Mouse (Mus musculus) kidney, postnatal 0 days (tissue): ENCODE data around the gene Dusp10. TPM values are rescaled to one million over a fixed set of nuclear protein-coding genes. Genes with fewer than 3 reads are reported as not detected.

Source experiments
- ATAC-seq: fragments of 200-750 bp; cut with Nextera tagmentation; replicated peaks from 2 replicates; pipeline ENCODE4 v1.8.0; 2017; ENCODE audit warnings: low read depth, moderate number of reproducible peaks, moderate TSS enrichment, moderate library complexity; ENCODE audit not compliant: low FRiP score
- DNase-seq: peaks from one replicate; pipeline ENCODE4 v3.0.0-alpha.2; 2016; ENCODE audit warnings: low spot score
- H3K27ac ChIP-seq: fragments of 300-500 bp; sonication (generic); 2 replicates; pipeline ENCODE4 v1.5.1; 2014; ENCODE audit warnings: mild to moderate bottlenecking
- H3K27me3 ChIP-seq: fragments of 300-500 bp; sonication (generic); 2 replicates; pipeline ENCODE4 v1.6.1; 2014; ENCODE audit warnings: low read length, mixed read lengths; ENCODE audit not compliant: insufficient read depth
- H3K36me3 ChIP-seq: fragments of 300-500 bp; sonication (generic); 2 replicates; pipeline ENCODE4 v1.6.1; 2014; ENCODE audit warnings: low read length, mixed read lengths; ENCODE audit not compliant: insufficient read depth
- H3K4me1 ChIP-seq: fragments of 300-500 bp; sonication (generic); replicated peaks from 2 replicates; pipeline ENCODE4 v1.6.1; 2014; ENCODE audit warnings: antibody characterized with exemption, low read length, mixed read lengths; ENCODE audit not compliant: insufficient read depth
- H3K4me2 ChIP-seq: fragments of 300-500 bp; sonication (generic); 2 replicates; pipeline ENCODE4 v1.6.1; 2014; ENCODE audit warnings: mild to moderate bottlenecking, low read length, moderate library complexity, mixed read lengths
- H3K4me3 ChIP-seq: fragments of 300-500 bp; sonication (generic); replicated peaks from 2 replicates; pipeline ENCODE4 v1.5.1; 2014; ENCODE audit warnings: low read depth, low read length
- H3K9ac ChIP-seq: fragments of 300-500 bp; sonication (generic); 2 replicates; pipeline ENCODE4 v1.6.1; 2014; ENCODE audit warnings: low read depth, low read length
- H3K9me3 ChIP-seq: fragments of 300-500 bp; sonication (generic); replicated peaks from 2 replicates; pipeline ENCODE4 v1.6.1; 2016; ENCODE audit warnings: low read length, inconsistent platforms, mixed read lengths
- CTCF ChIP-seq: IDR thresholded peaks from 2 replicates; pipeline ENCODE4 v1.5.1; 2016; ENCODE audit warnings: antibody characterized with exemption, low read depth, mild to moderate bottlenecking, moderate library complexity
- WGBS: fragments of 180-500 bp; shearing (Covaris S2); extraction: QIAGEN DNeasy Blood & Tissue Kit; methylation state at CpG from one replicate; pipeline ENCODE4 v1.1.7; 2014; 5-methylcytosine and 5-hydroxymethylcytosine counted together
- polyA plus RNA-seq: library from polyadenylated mRNA; unstranded; fragments of >200 nt; fragmentation: Nextera tagmentation; extraction: Ambion mirVana; gene quantifications from 2 replicates; pipeline ENCODE4 v1.2.1, GENCODE M21; 2015

The Dusp10 gene
- polyA plus RNA-seq, 1 experiment from 2014 or later = 3.1 TPM

GRCm38 (mm10) chr1:183997207-183997606, 15.9 kb upstream of the Dusp10 start:
- Histone ChIP-seq H3K36me3 (no peaks in the 10 kb centered on the region), H3K9me3 (no peaks in the 10 kb centered on the region; the same call in 1 of the 2 replicates), H3K4me3 (no peak overlapping the region), H3K9ac (no peak overlapping the region), H3K4me2 (no peak overlapping the region), H3K27ac (no peak overlapping the region), H3K4me1 (no peaks in the 10 kb centered on the region), H3K27me3 (no peaks in the 10 kb centered on the region)
- TF ChIP-seq CTCF = no peak
- ATAC-seq (no peak), DNase-seq (no peak)
- WGBS = 72% methylated on average over 2 of the region's 2 CpGs

GRCm38 (mm10) chr1:184002470-184002869, 10.6 kb upstream of the Dusp10 start:
- ATAC-seq (no peak), DNase-seq (no peak)
- H3K36me3 ChIP-seq = no peaks in the 10 kb centered on the region
- H3K27me3 ChIP-seq = no peaks in the 10 kb centered on the region
- no peaks in the 10 kb centered on the region for H3K4me1 ChIP-seq
- WGBS = 83% methylated on average over 2 of the region's 2 CpGs
- H3K9ac ChIP-seq = no peak overlapping the region
- TF ChIP-seq CTCF = no peak
- H3K9me3 ChIP-seq = no peaks in the 10 kb centered on the region; the same call in 1 of the 2 replicates
- H3K27ac ChIP-seq = no peak overlapping the region
- no peak overlapping the region for H3K4me2 ChIP-seq
- no peak overlapping the region for H3K4me3 ChIP-seq

- H3K4me1 ChIP-seq = no peaks in the 10 kb centered on the region
- no peak overlapping the region for H3K27ac ChIP-seq
- WGBS = 49% methylated on average over 2 of the region's 2 CpGs
- ATAC-seq = no peak
- DNase-seq = no peak
- no peak for TF ChIP-seq CTCF
- H3K4me2 ChIP-seq = no peak overlapping the region
- H3K9ac ChIP-seq = no peak overlapping the region
- no peaks in the 10 kb centered on the region for H3K36me3 ChIP-seq
- no peak overlapping the region for H3K4me3 ChIP-seq
- H3K27me3 ChIP-seq = no peaks in the 10 kb centered on the region
- H3K9me3 ChIP-seq = no peaks in the 10 kb centered on the region; the same call in 1 of the 2 replicates
Observed at GRCm38 (mm10) chr1:184004311-184004710, 8.8 kb upstream of the Dusp10 start.

- Histone ChIP-seq H3K27me3 (no peaks in the 10 kb centered on the region), H3K4me2 (no peak overlapping the region), H3K9me3 (no peaks in the 10 kb centered on the region), H3K4me3 (no peak overlapping the region), H3K36me3 (no peaks in the 10 kb centered on the region), H3K27ac (no peak overlapping the region), H3K9ac (no peak overlapping the region), H3K4me1 (no peaks in the 10 kb centered on the region)
- TF ChIP-seq CTCF = no peak
- no peak for ATAC-seq
- DNase-seq = no peak
- 61% methylated on average over 6 of the region's 6 CpGs for WGBS
Observed at GRCm38 (mm10) chr1:184005315-184006058, 7.6 kb upstream of the Dusp10 start.

- DNase-seq = no peak
- no peak for TF ChIP-seq CTCF
- Histone ChIP-seq H3K9me3 (no peaks in the 10 kb centered on the region), H3K4me3 (no peak overlapping the region), H3K36me3 (no peaks in the 10 kb centered on the region), H3K4me2 (no peak overlapping the region), H3K9ac (no peak overlapping the region), H3K27me3 (no peaks in the 10 kb centered on the region), H3K27ac (no peak overlapping the region), H3K4me1 (no peaks in the 10 kb centered on the region)
- no peak for ATAC-seq
Observed at GRCm38 (mm10) chr1:184006086-184006485, 7.0 kb upstream of the Dusp10 start.

- 93% methylated on average over 6 of the region's 6 CpGs for WGBS
- H3K4me3 ChIP-seq = no peak overlapping the region
- no peak for TF ChIP-seq CTCF
Observed at GRCm38 (mm10) chr1:184011311-184011710, 1.8 kb upstream of the Dusp10 start.

GRCm38 (mm10) chr1:184014091-184014490, 989 bp downstream of the Dusp10 start:
- Histone ChIP-seq H3K27ac (no peak overlapping the region), H3K9me3 (no peaks in the 10 kb centered on the region), H3K4me1 (no peaks in the 10 kb centered on the region), H3K9ac (no peak overlapping the region), H3K4me2 (no peak overlapping the region), H3K4me3 (no peak overlapping the region), H3K36me3 (no peaks in the 10 kb centered on the region), H3K27me3 (no peaks in the 10 kb centered on the region)
- TF ChIP-seq CTCF = no peak
- ATAC-seq (no peak), DNase-seq (no peak)
- WGBS = 84% methylated on average over 3 of the region's 3 CpGs

More at GRCm38 (mm10) chr1:184011311-184011710, 1.8 kb upstream of the Dusp10 start:
- H3K9me3 ChIP-seq = no peaks in the 10 kb centered on the region
- ATAC-seq = no peak
- no peak overlapping the region for H3K9ac ChIP-seq
- DNase-seq = no peak
- H3K4me2 ChIP-seq = no peak overlapping the region
- no peaks in the 10 kb centered on the region for H3K27me3 ChIP-seq
- no peak overlapping the region for H3K27ac ChIP-seq
- no peaks in the 10 kb centered on the region for H3K36me3 ChIP-seq
- H3K4me1 ChIP-seq = no peaks in the 10 kb centered on the region
